Mouse (Mus musculus) left cerebral cortex, postnatal 10 days (tissue): ENCODE measurements around the gene Nudt22. TPM values are rescaled to one million over a fixed set of nuclear protein-coding genes. Genes with fewer than 3 reads are reported as not detected.

ENCODE experiments used
- DNase-seq, 2 experiments: peaks; one replicate each; pipeline ENCODE4 v3.0.0; 2021 to 2022; ENCODE audit warnings: low spot score in 2 of 2, mixed read lengths in 1 of 2; ENCODE audit errors: extremely low spot score in 1 of 2
- intact Hi-C: fragments of 180-260 bp; cut with DNase I; formaldehyde crosslinking; loops from one replicate; pipeline ENCODE4 v1.15.1; 2025
- total RNA-seq, 2 experiments: library from RNA; stranded (reverse); gene quantifications; 2 replicates each; pipeline ENCODE4 v1.2.3; 2021

The Nudt22 gene
- total RNA-seq: 1 to 10 TPM; 9.2 to 9.5 TPM

- intact Hi-C loops: no loop called here
- DNase-seq: peak; percentile 75 to 92
Measured at GRCm38 (mm10) chr19:6996006-6996405, at the start of gene Nudt22, which contains the start of gene Trpt1. TSS of gene Nudt22 (minus strand) at chr19:6996117. TSS of gene Trpt1 (plus strand) at chr19:6996131.

- intact Hi-C loops: no loop called here
- no peak for DNase-seq
Measured at GRCm38 (mm10) chr19:7044706-7045105, 48.8 kb upstream of the Nudt22 start.

- DNase-seq: no peak
- intact Hi-C loops: no loop called here
Measured at GRCm38 (mm10) chr19:7044279-7044678, 48.4 kb upstream of the Nudt22 start.

GRCm38 (mm10) chr19:7041171-7041570 lies 45.3 kb upstream of the Nudt22 start:
- intact Hi-C loops: no loop called here
- no peak for DNase-seq

- intact Hi-C loops: no loop called here
- DNase-seq: no peak
Measured at GRCm38 (mm10) chr19:7040637-7041130, 44.8 kb upstream of the Nudt22 start.

- intact Hi-C loops: no loop called here
- DNase-seq: peak; percentile 99 to 100
Measured at GRCm38 (mm10) chr19:7039841-7040636, 44.1 kb upstream of the Nudt22 start, which contains the start of gene Stip1. TSS of gene Stip1 (minus strand) at chr19:7039967.

- intact Hi-C loops: no loop called here
- peak in 1 of 2 experiments; percentile 81 for DNase-seq
Measured at GRCm38 (mm10) chr19:7039088-7039720, 43.3 kb upstream of the Nudt22 start.

- DNase-seq: no peak
- intact Hi-C loops: no loop called here
Measured at GRCm38 (mm10) chr19:7034006-7034405, 38.1 kb upstream of the Nudt22 start.

GRCm38 (mm10) chr19:7029531-7029930 lies 33.6 kb upstream of the Nudt22 start:
- DNase-seq: no peak
- intact Hi-C loops: loop anchor here (10.0 kb wide), 1 partner anchor 105 kb away; the partner anchor contains the start of genes Catsperz and Esrra

- peak in 1 of 2 experiments; percentile 53 for DNase-seq
- intact Hi-C loops: loop anchor here (10.0 kb wide), 1 partner anchor 95 kb away; the partner anchor contains the start of genes Catsperz and Esrra
Measured at GRCm38 (mm10) chr19:7020224-7020641, 24.3 kb upstream of the Nudt22 start.

GRCm38 (mm10) chr19:7019191-7019590 lies 23.3 kb upstream of the Nudt22 start, which contains the start of gene Fermt3:
TSS of gene Fermt3 (minus strand) at chr19:7019469.
- DNase-seq: peak in 1 of 2 experiments; percentile 63
- intact Hi-C loops: no loop called here

GRCm38 (mm10) chr19:7018546-7018945 lies 22.6 kb upstream of the Nudt22 start:
- intact Hi-C loops: no loop called here
- DNase-seq: no peak

GRCm38 (mm10) chr19:7017541-7018457 lies 21.9 kb upstream of the Nudt22 start:
- intact Hi-C loops: no loop called here
- DNase-seq: no peak

GRCm38 (mm10) chr19:7014481-7015135 lies 18.7 kb upstream of the Nudt22 start:
- no peak for DNase-seq
- intact Hi-C loops: no loop called here

GRCm38 (mm10) chr19:7013984-7014383 lies 18.1 kb upstream of the Nudt22 start:
- DNase-seq: no peak
- intact Hi-C loops: no loop called here

GRCm38 (mm10) chr19:7012426-7012825 lies 16.5 kb upstream of the Nudt22 start:
- no peak for DNase-seq
- intact Hi-C loops: no loop called here

GRCm38 (mm10) chr19:7006892-7007593 lies 11.1 kb upstream of the Nudt22 start:
- intact Hi-C loops: no loop called here
- DNase-seq: no peak
